Mouse (Mus musculus) heart, adult 9 months (tissue): ENCODE measurements around the gene Cutc.
A peak's percentile ranks its signal among the peaks of the same experiment; 100 is the strongest.

Experiments
- DNase-seq, 2 experiments: peaks; one replicate each; pipeline ENCODE4 v3.0.0; 2022; ENCODE audit warnings: low spot score in 2 of 2

The Cutc gene

DNA sequence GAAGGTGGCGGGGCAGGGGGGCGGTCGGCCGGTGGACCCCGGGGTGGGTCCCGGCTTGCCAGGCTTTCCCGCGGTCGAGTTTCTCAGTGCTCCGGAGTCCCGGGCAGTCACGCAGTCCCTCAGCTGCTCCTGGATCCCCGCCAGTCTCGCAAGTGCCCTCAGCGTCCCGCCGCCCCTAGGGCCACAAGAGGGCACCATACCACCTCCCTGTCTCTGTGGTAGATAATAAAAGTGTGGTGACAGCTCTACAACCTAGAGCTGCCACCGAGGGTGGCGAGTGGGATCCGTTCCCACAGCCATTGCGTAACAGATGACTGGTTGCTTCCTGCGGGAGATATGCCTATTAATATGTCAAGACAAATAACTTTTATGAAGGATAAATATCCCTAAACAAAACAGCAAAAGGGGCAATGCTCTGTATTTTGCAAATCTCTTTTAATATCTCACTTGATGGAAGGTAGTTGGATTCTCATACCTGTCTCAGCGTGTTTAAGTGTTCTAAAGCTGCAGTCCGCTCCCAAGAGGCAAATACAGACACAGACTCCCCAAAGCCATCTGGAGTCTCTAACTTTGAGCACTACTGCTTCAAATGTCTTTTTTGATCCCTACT lies 535 bp downstream of the Cutc start:
- DNase-seq, result peak; percentile 86 to 90

DNA sequence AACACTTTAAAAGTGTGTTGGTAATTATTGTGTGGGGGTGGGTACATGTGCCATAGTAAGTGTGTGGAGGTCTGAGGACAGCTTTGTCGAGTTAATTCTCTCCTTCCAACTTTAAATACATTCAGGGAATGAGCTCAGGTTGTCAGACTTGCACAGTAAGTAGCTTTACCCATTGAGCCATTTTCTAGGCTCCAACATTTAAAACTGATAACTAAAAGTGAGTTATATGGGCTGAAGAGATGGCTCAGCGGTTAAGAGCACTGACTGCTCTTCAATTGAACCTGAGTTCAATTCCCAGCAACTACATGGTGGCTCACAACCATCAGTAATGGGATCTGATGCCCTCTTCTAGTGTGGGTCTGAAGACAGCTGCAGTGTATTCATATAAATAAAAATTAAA lies 1.4 kb downstream of the Cutc start:
- DNase-seq, result no peak

DNA sequence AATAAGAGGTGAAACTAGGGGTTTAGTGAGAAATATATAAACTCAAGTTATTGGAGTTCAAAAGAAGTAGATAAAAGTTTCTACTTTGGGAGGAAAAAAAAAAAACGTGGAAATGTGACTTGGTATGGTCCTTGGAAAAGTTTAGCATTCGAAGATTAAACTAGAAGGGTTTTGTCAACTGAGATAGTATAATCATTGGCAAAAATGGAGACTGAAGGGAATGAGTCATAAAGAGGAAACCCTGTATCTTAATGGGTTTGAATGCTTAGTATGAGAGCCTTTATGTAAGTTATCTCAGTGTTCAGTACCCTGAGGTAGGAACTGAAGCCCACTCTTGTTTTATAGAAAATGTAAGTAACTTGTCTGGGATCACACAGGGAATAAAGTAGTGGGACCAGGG lies 2.1 kb downstream of the Cutc start:
- DNase-seq, result no peak

DNA sequence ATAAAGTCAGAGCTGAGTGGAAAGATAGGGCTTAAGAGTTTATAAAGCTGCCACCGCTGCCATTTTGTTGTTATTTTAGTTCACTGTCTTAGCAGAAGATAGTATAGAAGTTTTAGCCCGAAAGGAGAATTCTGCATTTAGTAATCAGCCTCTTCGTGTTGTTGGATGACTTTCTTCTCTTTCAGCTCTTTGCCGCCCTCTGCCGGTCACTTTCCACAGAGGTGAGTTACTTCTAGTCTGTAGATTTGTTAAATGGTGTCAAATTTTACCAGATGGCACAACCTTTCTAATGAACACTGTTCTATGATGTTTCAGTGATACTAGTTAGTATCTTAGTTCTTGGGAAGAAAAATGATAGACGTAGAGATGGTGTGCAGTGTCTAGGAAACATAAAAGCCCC lies 7.7 kb downstream of the Cutc start:
- DNase-seq, result peak in 1 of 2 experiments; percentile 53

DNA sequence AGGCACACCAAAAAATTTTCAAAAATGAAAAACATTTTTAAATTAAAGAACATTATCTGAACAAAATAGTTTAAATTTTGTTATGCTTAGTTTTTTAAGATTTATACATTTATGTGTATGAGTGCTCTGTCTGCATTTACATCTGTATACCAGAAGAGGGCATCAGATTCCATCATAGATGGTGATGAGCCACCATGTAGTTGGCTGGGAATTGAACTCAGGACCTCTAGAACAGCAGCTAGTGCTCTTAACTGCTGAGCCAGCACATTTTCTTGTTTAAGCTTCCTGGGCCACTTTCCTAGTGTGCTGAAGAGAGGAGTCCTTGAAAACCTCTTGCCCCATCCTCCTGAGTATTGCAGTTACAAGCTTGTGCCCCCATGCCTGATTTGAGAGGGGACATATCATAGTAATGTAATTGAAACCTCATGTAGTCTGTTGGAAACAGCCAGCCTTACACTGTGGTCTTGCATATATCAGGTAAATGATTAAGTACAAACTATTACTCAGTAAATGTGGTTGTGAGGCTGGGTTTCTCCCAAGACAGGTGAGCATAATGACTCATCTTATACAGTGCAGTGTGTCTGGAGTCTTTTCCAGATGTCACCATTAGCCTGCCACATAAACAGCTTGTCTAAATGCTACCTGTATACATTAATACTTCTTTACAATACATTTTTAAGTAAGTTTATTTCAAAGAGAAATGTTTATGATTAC lies 8.9 kb downstream of the Cutc start:
- no peak for DNase-seq

DNA sequence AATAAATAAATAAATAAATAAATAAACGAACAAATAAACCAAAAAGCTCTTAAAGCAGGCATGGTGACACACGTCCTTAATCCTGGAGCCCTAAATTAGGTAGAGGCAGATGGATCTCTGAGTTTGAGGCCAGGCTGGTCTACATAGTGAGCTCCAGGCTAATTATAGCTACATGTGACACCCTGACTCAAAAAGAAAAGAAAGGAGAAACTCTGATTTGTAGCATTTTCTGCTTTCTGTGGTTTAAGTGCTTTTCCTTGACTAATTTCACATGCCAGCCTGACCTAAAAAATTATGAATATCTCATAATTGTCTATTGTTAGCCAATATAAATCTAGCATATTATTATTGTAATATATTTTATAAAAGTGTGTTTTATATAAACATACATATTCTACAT lies 9.6 kb downstream of the Cutc start:
- no peak for DNase-seq

DNA sequence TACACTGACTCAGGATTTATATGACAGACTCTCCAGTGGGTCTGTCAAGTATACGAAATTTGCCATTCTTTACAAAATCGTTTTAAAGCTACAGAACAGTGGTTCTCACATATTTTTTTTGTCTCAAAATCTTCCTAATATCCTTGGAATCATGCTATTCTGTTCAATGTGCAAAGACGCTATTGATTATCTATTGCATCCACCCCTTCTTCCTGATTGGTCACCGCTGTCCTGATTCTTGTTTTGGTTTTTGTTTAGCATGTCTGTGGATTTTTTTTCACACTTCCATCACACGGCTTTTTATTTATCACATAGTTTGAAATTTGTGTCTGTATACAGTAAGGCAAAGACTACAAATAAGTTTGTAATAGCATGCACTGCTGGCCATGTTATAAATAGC lies 13.7 kb downstream of the Cutc start:
- no peak for DNase-seq

DNA sequence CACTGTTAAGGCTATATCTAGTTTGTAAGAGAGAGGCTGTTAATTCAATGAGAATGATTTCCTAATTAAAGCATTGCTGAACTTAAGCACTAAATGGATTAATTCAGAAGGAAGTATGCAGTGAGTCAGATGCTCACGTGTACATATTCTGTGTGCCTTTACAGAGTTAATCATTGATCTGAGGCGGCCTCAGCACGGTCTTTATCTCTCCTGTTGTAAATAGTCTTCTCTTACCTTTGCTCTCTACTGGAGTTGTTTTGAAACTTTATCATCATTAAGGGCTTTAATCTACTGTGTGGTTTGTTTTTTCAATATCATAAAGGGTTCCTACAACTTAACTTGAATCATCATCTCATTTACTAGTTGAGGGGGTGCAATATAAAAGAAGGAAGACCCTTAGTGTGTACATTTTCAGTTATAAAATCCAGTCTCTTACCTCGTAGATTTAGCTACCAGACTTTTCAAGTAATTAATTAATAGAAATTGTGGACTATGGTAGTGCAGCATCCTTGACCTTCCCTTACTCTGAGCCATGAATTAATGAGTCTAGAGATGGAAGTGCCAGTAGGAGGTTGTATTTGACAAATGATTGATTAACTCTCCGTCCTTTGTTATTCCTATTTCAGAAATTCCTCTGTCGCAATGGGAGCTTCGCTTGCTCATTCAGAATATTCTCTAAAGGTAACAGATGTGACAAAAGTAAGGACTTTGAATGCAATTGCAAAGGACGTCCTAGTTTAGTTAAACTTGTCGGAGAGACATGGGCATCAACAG lies 14.9 kb downstream of the Cutc start:
- no peak for DNase-seq

DNA sequence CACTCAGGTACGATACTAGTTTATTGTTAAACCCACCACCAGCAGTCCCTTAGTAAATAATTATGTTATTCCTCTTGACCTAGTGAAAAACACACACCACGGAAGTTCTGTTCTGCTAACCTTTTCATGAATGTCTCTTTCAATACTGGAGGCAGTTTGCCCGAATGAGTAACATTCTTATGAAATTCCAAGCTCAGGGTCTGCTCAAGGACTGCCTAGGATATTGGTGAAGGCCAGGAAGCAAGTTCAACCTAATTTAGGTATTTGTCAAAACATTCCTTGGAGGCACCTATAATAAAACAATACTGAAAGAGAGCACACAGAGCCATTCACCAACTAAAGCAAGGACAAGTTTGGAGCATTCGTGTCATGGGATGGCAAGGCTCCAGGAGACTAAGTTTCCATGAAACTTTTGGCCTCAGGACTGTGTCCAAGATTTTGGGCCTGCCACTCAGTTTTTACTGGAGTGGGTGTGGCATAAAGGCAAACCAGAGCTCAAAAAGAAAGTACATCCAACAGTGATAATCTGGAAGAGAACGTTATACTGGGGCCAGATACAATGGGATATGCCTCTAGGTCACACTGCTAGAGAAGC lies 16.7 kb downstream of the Cutc start:
- DNase-seq, result no peak

DNA sequence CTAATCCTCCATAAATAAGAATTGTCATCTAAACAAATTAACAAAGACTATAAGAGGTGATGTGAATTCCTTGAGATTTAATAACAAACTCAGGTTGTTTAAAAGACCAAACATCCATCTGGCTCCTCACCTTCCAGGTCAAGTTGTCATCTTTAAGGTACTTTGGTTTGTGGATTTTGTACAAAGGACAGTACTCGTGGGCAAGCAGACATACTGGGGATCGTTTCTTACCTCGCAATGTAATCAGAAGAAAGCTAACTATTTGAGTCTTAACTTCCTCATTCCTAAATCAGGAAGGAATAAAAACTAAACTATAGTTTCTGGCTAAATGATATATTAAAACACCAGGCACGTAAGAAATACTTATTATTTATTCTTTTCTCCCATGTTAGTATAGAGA lies 17.8 kb downstream of the Cutc start:
- no peak for DNase-seq

DNA sequence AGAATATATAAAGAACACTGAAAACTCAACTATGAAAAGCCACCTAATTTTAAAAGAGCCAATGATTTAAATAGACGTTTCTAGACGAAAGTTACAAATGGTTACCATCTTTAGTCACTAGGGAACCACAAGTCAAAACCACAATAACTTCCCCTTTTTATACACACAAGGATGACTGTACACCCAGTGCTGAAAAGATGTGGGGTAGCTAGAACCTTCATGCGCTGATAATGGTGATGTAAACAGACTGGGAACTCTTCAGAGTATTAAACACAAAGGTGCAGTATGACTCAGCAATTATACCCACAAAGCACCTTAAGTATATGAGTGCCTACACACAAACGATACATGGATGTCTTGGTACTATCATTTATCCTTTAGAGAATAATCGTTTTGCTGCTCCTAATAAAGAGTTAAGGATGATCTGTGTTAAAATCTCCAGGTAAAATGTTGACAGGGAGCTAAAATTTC lies 18.7 kb downstream of the Cutc start:
- no peak for DNase-seq

DNA sequence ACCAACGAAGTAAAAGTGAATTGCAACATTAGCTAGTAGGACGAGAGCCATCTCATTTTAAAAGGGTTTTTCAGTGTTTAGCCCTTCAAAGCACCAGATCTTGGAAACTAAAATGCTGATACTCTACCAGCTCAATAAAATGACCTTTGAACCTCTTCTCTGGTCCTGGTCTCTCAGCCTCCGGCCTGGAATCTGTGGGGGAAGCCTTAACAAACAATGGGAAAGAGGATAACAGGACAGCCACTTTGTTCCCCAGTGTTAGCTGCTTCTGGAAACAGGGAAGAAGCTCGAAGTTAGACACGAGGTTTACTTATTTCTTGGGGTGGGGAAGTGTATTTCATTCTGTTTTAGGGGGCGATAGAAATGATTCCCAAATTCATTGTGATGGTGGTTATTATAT lies 19.5 kb downstream of the Cutc start:
- no peak for DNase-seq

DNA sequence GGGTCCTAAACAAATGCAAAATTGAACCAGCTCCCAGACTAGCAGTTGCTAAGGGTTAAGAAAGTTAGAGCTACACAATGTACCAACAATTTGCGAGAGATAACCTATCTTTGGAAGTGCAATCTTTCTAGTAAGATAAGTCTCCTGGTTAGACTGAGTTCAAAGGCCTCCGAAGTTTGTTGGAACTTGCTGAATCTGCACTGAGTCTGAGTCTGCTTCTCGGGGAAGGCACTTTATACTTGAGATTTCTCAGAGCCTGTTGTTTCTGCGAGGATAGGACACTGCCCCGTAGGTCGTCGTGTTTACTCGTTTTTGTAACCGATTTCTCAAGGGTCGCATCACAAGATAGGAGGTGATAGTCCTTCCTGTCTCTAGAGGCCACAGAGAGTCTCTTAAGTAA lies 22.6 kb downstream of the Cutc start:
- DNase-seq, result no peak

DNA sequence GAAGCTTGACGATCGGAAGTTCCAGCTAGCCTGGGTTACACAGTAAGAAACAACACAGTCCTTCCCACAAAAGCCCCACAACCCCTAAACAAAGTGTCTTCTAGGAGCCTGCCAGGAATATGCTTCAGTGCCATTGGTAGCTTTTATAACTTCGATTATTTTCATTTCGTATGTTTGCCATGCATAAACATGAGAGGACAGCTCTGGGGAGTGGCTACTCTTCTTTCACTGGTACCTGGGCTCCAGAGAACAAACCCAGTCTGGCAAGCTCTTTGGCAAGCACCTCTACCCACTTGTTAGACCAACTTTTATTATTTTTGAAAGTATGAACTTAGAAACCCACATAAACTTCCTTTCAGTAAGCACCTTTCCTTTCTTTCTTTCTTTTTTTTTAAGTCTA lies 23.8 kb downstream of the Cutc start:
- DNase-seq, result no peak

DNA sequence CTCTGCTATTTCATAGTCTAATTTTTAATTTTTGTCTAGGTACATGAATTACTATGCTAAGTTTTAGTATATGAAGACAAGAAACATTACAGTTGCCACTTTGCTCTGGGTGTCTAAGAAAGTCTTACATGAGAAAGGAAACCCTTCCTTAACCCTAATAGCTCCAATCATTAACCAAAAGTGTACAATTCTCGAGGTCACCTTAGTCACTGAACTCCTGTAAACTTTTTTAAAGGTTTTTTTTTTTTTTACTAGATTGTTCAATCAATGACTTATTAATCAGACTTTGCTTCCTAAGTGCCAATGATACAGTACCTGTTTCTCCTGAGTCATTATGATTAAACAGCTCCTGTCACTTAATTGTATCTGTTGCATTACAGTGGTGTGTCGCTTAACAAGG lies 24.5 kb downstream of the Cutc start:
- DNase-seq, result no peak

DNA sequence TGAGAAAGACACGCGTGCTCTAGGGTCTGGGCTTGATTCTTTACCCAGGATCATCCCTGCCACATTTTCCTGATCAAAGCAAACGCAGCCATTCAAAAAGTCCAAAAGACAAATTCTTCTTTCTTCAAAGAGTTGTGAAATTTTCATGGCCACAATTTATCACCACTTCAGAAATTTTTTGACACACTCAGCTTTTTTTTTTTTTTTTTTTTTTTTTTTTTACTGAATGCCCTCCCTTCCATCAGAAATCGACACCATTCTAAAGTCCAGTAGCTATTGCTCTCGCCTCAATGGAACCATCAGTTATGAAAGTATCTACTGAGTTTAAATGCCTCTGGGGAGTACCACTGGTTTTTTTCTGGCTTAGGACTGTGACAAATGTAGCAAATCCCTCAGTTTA lies 27.6 kb downstream of the Cutc start:
- no peak for DNase-seq

DNA sequence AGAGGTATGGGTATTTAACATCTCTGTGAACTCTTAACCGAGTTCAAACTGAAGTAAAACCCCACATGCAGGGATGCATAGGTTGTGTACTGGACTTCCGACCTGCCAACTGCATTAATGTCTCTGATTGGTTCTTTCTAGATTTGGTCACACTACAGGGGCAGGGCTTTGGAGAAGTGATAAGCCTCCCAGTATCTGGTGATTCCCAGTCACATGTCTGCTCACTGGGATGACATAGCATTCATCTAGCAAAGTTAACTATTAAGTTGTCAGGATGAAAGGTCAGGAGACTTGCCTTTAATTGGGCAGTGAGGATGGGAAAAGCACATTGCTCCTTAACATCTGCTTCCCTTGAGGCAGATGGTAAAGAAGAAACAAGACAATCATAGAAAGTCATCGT lies 29.2 kb downstream of the Cutc start, which contains the start of gene Abcc2:
Abcc2 (plus strand) TSS at position 213 of the 400 bp plus-strand sequence.
- DNase-seq, result no peak

DNA sequence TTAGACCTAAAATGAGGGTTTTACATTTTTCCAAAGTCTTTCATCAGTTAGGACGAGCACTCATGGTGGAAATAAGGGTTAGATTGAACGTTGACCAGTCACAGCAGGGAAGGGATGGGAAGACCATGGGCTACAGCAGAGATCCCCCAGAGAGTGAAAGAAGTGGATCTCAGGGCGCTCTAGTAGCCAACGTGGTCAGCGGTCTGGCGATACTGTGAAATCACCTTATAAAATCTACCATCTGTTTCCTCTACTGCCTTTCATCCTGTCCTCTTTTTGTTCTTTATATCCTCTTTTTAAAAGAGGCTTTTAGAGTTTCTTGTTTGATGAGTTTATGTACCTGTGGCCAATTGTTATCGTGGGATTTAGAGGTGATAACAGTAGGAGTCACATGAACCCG lies 32.0 kb downstream of the Cutc start:
- no peak for DNase-seq

DNA sequence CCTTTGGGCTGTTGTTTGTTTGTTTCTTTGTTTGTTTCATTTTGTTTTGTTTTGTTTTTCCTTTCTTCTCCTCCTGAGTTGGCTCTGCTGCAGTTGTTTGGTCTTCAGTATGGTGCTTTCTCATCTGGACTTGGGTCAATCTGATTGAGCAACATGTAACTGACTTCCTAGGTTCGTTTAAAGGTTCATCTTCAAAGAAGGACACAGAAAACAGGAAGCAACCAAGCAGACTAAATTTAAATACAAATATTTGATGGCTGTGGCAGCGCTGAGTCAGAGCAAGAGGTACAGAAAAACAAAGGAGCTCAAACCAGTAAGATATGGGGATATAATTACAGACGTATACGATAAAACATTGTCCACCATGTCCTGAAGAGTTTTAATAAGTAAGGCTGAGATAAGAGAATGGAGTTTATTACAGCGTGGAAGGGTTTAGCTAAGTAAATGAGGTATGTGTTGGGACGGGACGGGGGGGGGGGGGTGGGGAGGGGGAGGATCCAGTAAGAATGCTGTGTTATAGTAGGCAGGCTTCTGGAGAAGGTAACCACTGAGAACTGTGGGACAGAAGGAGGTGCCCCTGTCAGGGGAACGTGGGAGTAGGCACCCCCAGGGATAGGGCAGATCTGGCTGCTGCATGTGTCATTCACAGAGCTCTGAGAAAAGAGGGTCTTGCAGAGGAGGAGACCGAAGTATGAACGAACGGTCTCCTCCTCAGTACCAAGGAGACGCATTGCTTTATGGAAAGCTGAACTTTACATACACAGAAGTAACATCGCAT lies 33.6 kb downstream of the Cutc start:
- DNase-seq, result no peak

DNA sequence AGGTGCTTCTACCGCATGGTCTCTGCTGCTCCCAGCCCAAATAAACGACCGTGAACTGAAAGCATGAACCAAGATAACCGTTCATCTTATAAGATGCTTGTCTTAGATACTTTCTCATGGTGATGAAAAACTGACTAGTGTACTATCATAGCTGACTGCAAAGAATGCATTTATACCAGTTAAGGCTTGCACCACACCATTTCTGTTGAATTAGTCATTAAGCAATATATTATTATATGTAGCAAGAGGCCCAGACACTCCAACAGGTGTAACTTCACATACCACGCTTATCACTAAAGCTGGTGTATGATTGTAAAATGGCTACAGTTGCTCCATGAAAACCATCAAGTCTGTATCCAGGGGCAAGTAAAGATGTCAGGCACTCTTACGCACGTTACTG lies 37.0 kb downstream of the Cutc start:
- no peak for DNase-seq

DNA sequence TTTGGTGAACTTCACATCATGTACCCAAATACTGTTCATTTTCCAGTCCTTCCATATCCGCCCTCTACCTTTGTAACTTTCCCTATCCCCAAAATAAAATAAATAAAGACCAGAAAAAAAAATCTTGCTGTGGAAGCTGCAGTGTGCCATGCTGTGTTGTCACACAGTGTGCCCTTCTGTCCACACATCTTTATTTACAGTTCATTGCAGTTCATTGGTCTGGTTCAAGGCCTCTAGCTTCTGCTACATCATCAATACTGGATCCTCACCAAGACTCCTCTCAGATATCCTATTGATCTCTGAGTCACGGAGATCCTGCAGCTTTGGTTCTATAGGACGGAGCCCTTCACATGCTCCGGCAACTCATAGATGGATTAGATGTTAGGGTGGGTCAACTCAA lies 39.7 kb downstream of the Cutc start:
- DNase-seq, result no peak

DNA sequence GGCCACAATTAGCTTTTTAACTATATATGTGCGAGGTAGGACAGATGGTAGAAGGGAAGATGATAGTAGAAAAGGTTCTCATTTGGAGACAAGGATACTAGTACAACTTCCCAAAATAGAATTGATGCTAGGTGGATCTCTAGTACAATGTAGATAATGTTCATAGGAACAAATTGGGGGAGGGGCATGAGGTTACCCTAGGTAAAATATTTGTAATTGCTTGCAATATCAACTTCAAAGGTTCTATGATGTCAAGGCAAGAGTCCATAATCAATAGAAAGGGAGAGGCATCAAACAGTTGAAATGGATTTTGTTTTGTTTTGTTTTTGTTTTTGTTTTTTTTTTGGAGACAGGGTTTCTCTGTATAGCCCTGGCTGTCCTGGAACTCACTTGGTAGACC lies 41.2 kb downstream of the Cutc start:
- DNase-seq, result no peak
